Mouse (Mus musculus): ENCODE results near the gene Cnnm2. TPM values are rescaled to one million over a fixed set of nuclear protein-coding genes. Genes with fewer than 3 reads are reported as not detected.

Gene Cnnm2
- polyA plus RNA-seq, 1 experiment = 7.4 TPM

- DNase-seq = no peak
- no peaks in the 10 kb centered on the region for H3K36me3 ChIP-seq (ENCODE audit: control insufficient read depth, insufficient read depth, low read length)
- peaks cover 17% of the 10 kb centered on the region for H3K4me1 ChIP-seq (replicated peaks; ENCODE audit: control insufficient read depth, insufficient read depth, low read length)
- TF ChIP-seq CTCF (IDR thresholded peaks at IDR 0.05; ENCODE audit: borderline replicate concordance, control insufficient read depth, extremely low read depth, insufficient read depth, low read length, poor library complexity) (no peak), POLR2A (IDR thresholded peaks at IDR 0.05; ENCODE audit: control insufficient read depth, extremely low read depth, insufficient read depth, low read length, poor library complexity) (no peak)
- H3K27me3 ChIP-seq (ENCODE audit: control insufficient read depth, insufficient read depth, low read length) = no peaks in the 10 kb centered on the region
- no peak overlapping the region for H3K4me3 ChIP-seq (ENCODE audit: control insufficient read depth, insufficient read depth, low read length)
- H3K27ac ChIP-seq (ENCODE audit: control insufficient read depth, insufficient read depth, low read length) = no peak overlapping the region
- WGBS = 37% methylated on average over 9 of the region's 9 CpGs
These were observed 96.0 kb downstream of the Cnnm2 start for GRCm38 (mm10) chr19:46857277-46857989.

- 45% methylated on average over 7 of the region's 7 CpGs for WGBS
- Histone ChIP-seq H3K4me3 (ENCODE audit: control insufficient read depth, insufficient read depth, low read length) (no peak overlapping the region), H3K36me3 (ENCODE audit: control insufficient read depth, insufficient read depth, low read length) (no peaks in the 10 kb centered on the region), H3K4me1 (replicated peaks; ENCODE audit: control insufficient read depth, insufficient read depth, low read length) (peaks cover 17% of the 10 kb centered on the region), H3K27me3 (ENCODE audit: control insufficient read depth, insufficient read depth, low read length) (no peaks in the 10 kb centered on the region), H3K27ac (ENCODE audit: control insufficient read depth, insufficient read depth, low read length) (no peak overlapping the region)
- DNase-seq = no peak
- TF ChIP-seq POLR2A (IDR thresholded peaks at IDR 0.05; ENCODE audit: control insufficient read depth, extremely low read depth, insufficient read depth, low read length, poor library complexity) = no peak
- TF ChIP-seq CTCF (IDR thresholded peaks at IDR 0.05; ENCODE audit: borderline replicate concordance, control insufficient read depth, extremely low read depth, insufficient read depth, low read length, poor library complexity) = no peak
These were observed 96.8 kb downstream of the Cnnm2 start for GRCm38 (mm10) chr19:46858200-46858599.

GRCm38 (mm10) chr19:46862556-46862955 is 101.2 kb downstream of the Cnnm2 start:
- 73% methylated on average over 3 of the region's 3 CpGs for WGBS
- no peak for DNase-seq
- H3K27ac ChIP-seq (ENCODE audit: control insufficient read depth, insufficient read depth, low read length) = no peak overlapping the region

GRCm38 (mm10) chr19:46863236-46863927 is 102.0 kb downstream of the Cnnm2 start:
- WGBS = 40% methylated on average over 17 of the region's 17 CpGs
- TF ChIP-seq POLR2A (IDR thresholded peaks at IDR 0.05; ENCODE audit: control insufficient read depth, extremely low read depth, insufficient read depth, low read length, poor library complexity) = no peak
- no peak for TF ChIP-seq CTCF (IDR thresholded peaks at IDR 0.05; ENCODE audit: borderline replicate concordance, control insufficient read depth, extremely low read depth, insufficient read depth, low read length, poor library complexity)
- Histone ChIP-seq H3K27me3 (ENCODE audit: control insufficient read depth, insufficient read depth, low read length) (no peaks in the 10 kb centered on the region), H3K36me3 (ENCODE audit: control insufficient read depth, insufficient read depth, low read length) (no peaks in the 10 kb centered on the region), H3K27ac (ENCODE audit: control insufficient read depth, insufficient read depth, low read length) (no peak overlapping the region), H3K4me3 (ENCODE audit: control insufficient read depth, insufficient read depth, low read length) (no peak overlapping the region), H3K4me1 (replicated peaks; ENCODE audit: control insufficient read depth, insufficient read depth, low read length) (peaks cover under 1% of the 10 kb centered on the region; the same call in 1 of the 2 replicates)
- DNase-seq = no peak

More at GRCm38 (mm10) chr19:46862556-46862955, 101.2 kb downstream of the Cnnm2 start:
- no peaks in the 10 kb centered on the region for H3K36me3 ChIP-seq (ENCODE audit: control insufficient read depth, insufficient read depth, low read length)
- no peaks in the 10 kb centered on the region for H3K27me3 ChIP-seq (ENCODE audit: control insufficient read depth, insufficient read depth, low read length)
- peaks cover 4% of the 10 kb centered on the region for H3K4me1 ChIP-seq (replicated peaks; ENCODE audit: control insufficient read depth, insufficient read depth, low read length)
- no peak overlapping the region for H3K4me3 ChIP-seq (ENCODE audit: control insufficient read depth, insufficient read depth, low read length)
- TF ChIP-seq CTCF (IDR thresholded peaks at IDR 0.05; ENCODE audit: borderline replicate concordance, control insufficient read depth, extremely low read depth, insufficient read depth, low read length, poor library complexity) (no peak), POLR2A (IDR thresholded peaks at IDR 0.05; ENCODE audit: control insufficient read depth, extremely low read depth, insufficient read depth, low read length, poor library complexity) (no peak)

GRCm38 (mm10) chr19:46864079-46864478 is 102.7 kb downstream of the Cnnm2 start:
- no peaks in the 10 kb centered on the region; the same call in 1 of the 2 replicates for H3K4me1 ChIP-seq (replicated peaks; ENCODE audit: control insufficient read depth, insufficient read depth, low read length)
- TF ChIP-seq CTCF (IDR thresholded peaks at IDR 0.05; ENCODE audit: borderline replicate concordance, control insufficient read depth, extremely low read depth, insufficient read depth, low read length, poor library complexity) (no peak), POLR2A (IDR thresholded peaks at IDR 0.05; ENCODE audit: control insufficient read depth, extremely low read depth, insufficient read depth, low read length, poor library complexity) (no peak)
- no peaks in the 10 kb centered on the region for H3K36me3 ChIP-seq (ENCODE audit: control insufficient read depth, insufficient read depth, low read length)
- 44% methylated on average over 6 of the region's 6 CpGs for WGBS
- no peak for DNase-seq
- no peaks in the 10 kb centered on the region for H3K27me3 ChIP-seq (ENCODE audit: control insufficient read depth, insufficient read depth, low read length)
- no peak overlapping the region for H3K27ac ChIP-seq (ENCODE audit: control insufficient read depth, insufficient read depth, low read length)
- H3K4me3 ChIP-seq (ENCODE audit: control insufficient read depth, insufficient read depth, low read length) = no peak overlapping the region

GRCm38 (mm10) chr19:46864731-46865331 is 103.4 kb downstream of the Cnnm2 start:
- Histone ChIP-seq H3K27ac (ENCODE audit: control insufficient read depth, insufficient read depth, low read length) (no peak overlapping the region), H3K36me3 (ENCODE audit: control insufficient read depth, insufficient read depth, low read length) (no peaks in the 10 kb centered on the region), H3K27me3 (ENCODE audit: control insufficient read depth, insufficient read depth, low read length) (no peaks in the 10 kb centered on the region), H3K4me1 (replicated peaks; ENCODE audit: control insufficient read depth, insufficient read depth, low read length) (peaks cover 3% of the 10 kb centered on the region), H3K4me3 (ENCODE audit: control insufficient read depth, insufficient read depth, low read length) (no peak overlapping the region)
- no peak for TF ChIP-seq CTCF (IDR thresholded peaks at IDR 0.05; ENCODE audit: borderline replicate concordance, control insufficient read depth, extremely low read depth, insufficient read depth, low read length, poor library complexity)
- DNase-seq = no peak
- WGBS = 35% methylated on average over 6 of the region's 6 CpGs
